Comparison of ENCODE assay signal across 9 mouse cellular contexts in genomic region chr5:102113009-102113408, GRCm38 (mm10). TPM values are rescaled to one million over a fixed set of nuclear protein-coding genes. Genes with fewer than 3 reads are reported as not detected.
DNase-seq lines count a peak whose midpoint lies in the region; ATAC-seq and TF ChIP-seq lines count a peak whose summit lies in the region.
"Had no signal": no experiment of that assay in that cellular context is flagged by ENCODE, and none has a peak within 500 bp of the region (broad histone marks: within the 10 kb centered on the region; RNA-seq: fewer than 3 reads in every experiment).

No protein-coding gene starts in this region.

- peak overlapping the region; percentile 43 for H3K4me3 ChIP-seq in heart, embryonic 10.5 days
- H3K4me3 ChIP-seq in lung, embryonic 14.5 days (ENCODE audit: low read depth, low read length): peak overlapping the region; percentile 20
- 0 out of 2 replicates have a peak overlapping the region, but pooled peaks have one; percentile 5 for H3K4me3 ChIP-seq in olfactory bulb, adult 2 months (ENCODE audit: insufficient read depth, low read depth, low read length)

- H3K27ac ChIP-seq in heart, embryonic 10.5 days: peak overlapping the region; percentile 24; the same call in 1 of the 2 replicates
- no peak overlapping the region for H3K27ac ChIP-seq in lung, embryonic 14.5 days (ENCODE audit: low read depth)
- H3K27ac ChIP-seq in olfactory bulb, adult 2 months (ENCODE audit: insufficient read depth, low read depth, low read length): no peak overlapping the region

- H3K36me3 ChIP-seq in heart, embryonic 10.5 days: no peaks in the 10 kb centered on the region
- no peaks in the 10 kb centered on the region for H3K36me3 ChIP-seq in lung, embryonic 14.5 days (ENCODE audit: insufficient read depth)

- TF ChIP-seq POLR2A in olfactory bulb, adult 2 months (IDR thresholded peaks at IDR 0.05; ENCODE audit: insufficient read depth, low read depth, low read length): no peak

- H3K9ac ChIP-seq in lung, embryonic 14.5 days: 0 out of 2 replicates have a peak overlapping the region, but pooled peaks have one; percentile 11

- H3K27me3 ChIP-seq in heart, embryonic 10.5 days (ENCODE audit: insufficient read depth, poor library complexity, severe bottlenecking): no peaks in the 10 kb centered on the region
- no peaks in the 10 kb centered on the region for H3K27me3 ChIP-seq in lung, embryonic 14.5 days (ENCODE audit: insufficient read depth, low read length)

- 33% methylated on average over 14 of the region's 14 CpGs for WGBS in heart, embryonic 10.5 days
- WGBS in lung, embryonic 14.5 days: 11% methylated on average over 14 of the region's 14 CpGs
- 34% methylated on average over 14 of the region's 14 CpGs for WGBS in olfactory bulb, adult 2 months

- ATAC-seq in lung, embryonic 14.5 days (ENCODE audit: insufficient read depth): peak; percentile 82; the same call in 1 of the 2 replicates

- DNase-seq in heart, embryonic 10.5 days (ENCODE audit: low spot score): no peak
- no peak for DNase-seq in heart, postnatal 25 days (ENCODE audit: low spot score)
- peak; percentile 56 for DNase-seq in lung, embryonic 14.5 days
- DNase-seq in lung, postnatal 14 days: no peak
- peak; percentile 75 for DNase-seq in brain, adult 2 months (ENCODE audit: low read depth, low spot score)
- DNase-seq in cerebellum, adult 11-12 months: no peak
- DNase-seq in urinary bladder, adult 2 months (ENCODE audit: low spot score): no peak
- DNase-seq: lung, postnatal 36 days had no signal

- TF ChIP-seq CTCF in lung, embryonic 14.5 days (IDR thresholded peaks at IDR 0.05; ENCODE audit: low read depth): no peak
- TF ChIP-seq CTCF in olfactory bulb, adult 2 months (IDR thresholded peaks at IDR 0.05; ENCODE audit: insufficient read depth, low read depth, low read length): no peak

- H3K4me2 ChIP-seq in lung, embryonic 14.5 days: peak overlapping the region; percentile 58

- H3K4me1 ChIP-seq in heart, embryonic 10.5 days: peaks cover 13% of the 10 kb centered on the region
- 0 out of 2 replicates have a peak, but pooled peaks cover 3% of the 10 kb centered on the region for H3K4me1 ChIP-seq in lung, embryonic 14.5 days (ENCODE audit: insufficient read depth)
- H3K4me1 ChIP-seq in olfactory bulb, adult 2 months (ENCODE audit: control insufficient read depth, insufficient read depth, low read length): peaks cover 3% of the 10 kb centered on the region; the same call in 1 of the 2 replicates

- no peaks in the 10 kb centered on the region for H3K9me3 ChIP-seq in heart, embryonic 10.5 days
- no peaks in the 10 kb centered on the region for H3K9me3 ChIP-seq in lung, embryonic 14.5 days (ENCODE audit: low read depth, low read length)

- intact Hi-C loops in heart, postnatal 25 days (cut with DNase I): no loop called here

RNA-seq across cellular contexts. Expression of gene Wdfy3, which starts 43.3 kb away (rescaled TPM):
- 11.3 and 14.4 TPM in 2 replicates for polyA plus RNA-seq in heart, embryonic 10.5 days (2016; fragmentation: Nextera tagmentation; extraction: Ambion mirVana)
- 10 to 100 TPM; 28.7 to 33.1 TPM for total RNA-seq in heart, postnatal 25 days (2021)
- 20.4 and 21.7 TPM in 2 replicates for polyA plus RNA-seq in lung, embryonic 14.5 days (2014; fragmentation: Nextera tagmentation; extraction: Ambion mirVana)
- polyA plus RNA-seq in olfactory bulb, adult 2 months (2012; ENCODE audit: insufficient read depth, insufficient read length, low replicate concordance, missing spikeins): 63.9 TPM in 1 of 2 replicates, not detected in the other
- 23.6 and 24.7 TPM in 2 replicates for polyA plus RNA-seq in urinary bladder, adult 2 months (2012; rRNA removed)

Comparison
In these comparisons a context has a peak if more than half of its experiments do, and no peak if none do; other contexts are left out.
1. DNase-seq: peak in lung, embryonic 14.5 days (single experiment) and brain, adult 2 months (single experiment); none in heart, embryonic 10.5 days (single experiment), heart, postnatal 25 days (single experiment), lung, postnatal 14 days (single experiment), cerebellum, adult 11-12 months (single experiment) and urinary bladder, adult 2 months (single experiment).
2. Peak in every context shown above with its lines, with median percentiles within 50 percentile points of each other: H3K4me3 ChIP-seq.